Mouse (Mus musculus) G1E (cell line): ENCODE measurements at regions not wholly inside any gene's neighbourhood (a gene's known extent, or its start where the extent isn't known, plus 50 kb on each side); places are given as distances from the start of the nearest gene placed in this dataset.

Experiments used
- GATA1 ChIP-seq: IDR thresholded peaks from 2 replicates; pipeline ENCODE4 v1.6.1; 2012; ENCODE audit warnings: borderline replicate concordance, low read length, inconsistent platforms, mixed read lengths
- TAL1 ChIP-seq: conservative IDR thresholded peaks from 2 replicates; pipeline ENCODE4 v1.6.1; 2012; ENCODE audit warnings: low read depth, low read length, inconsistent platforms, mixed read lengths

DNA sequence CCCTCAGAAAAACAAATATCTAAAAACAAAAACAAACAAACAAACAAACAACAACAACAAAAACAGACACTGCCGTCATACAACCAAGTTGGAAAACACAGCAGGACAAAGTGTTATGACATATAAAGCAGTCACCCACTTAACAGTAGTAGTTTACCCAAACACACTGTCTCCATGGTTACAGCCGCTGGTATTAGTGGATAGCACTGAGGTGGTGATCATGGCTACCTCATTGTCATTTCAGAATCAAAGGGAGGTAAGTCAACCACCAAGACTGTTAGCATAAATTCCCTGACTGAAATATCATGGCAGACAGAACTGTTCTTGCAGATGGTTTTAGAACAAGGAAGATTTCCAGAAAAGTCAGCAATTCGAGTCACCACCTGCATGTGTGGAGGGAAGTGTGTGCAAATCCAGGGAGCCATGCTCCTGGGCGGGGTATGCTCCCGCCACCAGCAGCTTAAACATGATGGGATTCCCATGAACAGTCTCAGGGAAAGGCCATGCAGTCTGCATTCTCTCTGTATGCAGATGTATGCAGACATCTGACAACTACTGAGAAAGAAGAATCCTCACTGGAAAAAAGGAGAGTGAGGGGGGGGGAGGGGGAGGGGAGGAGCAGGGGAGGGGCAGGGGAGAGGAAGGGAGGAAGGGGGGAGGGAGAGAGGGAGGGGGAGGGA lies 124.1 kb upstream of the Commd3 start:
- TF ChIP-seq GATA1 (no peak), TAL1 (no peak)
